ENCODE assay signal across 25 mouse cellular contexts in the genomic region with DNA sequence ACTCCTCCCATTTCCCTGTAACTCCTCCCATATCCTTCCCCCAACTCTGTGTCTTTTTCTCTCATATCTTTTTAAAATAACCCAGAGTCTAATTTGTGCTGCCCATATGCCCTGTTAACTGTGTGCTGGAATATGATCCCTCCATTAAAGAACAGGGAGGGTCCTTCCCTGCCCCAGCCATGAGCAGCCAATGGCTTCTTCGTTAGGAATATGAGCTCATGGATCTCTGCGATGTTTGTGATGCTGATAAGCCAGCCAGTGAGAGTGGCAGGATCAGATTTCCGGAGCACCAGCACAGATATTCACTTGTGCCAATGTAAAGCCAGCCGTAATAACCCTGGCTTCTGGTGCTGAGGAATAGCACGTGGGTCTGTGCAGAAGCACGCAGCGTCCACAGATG.
DNase-seq lines count a peak whose midpoint lies in the region; ATAC-seq lines count a peak whose summit lies in the region.
"Had no signal": no experiment of that assay in that cellular context is flagged by ENCODE, and none has a peak within 500 bp of the region (broad histone marks: within the 10 kb centered on the region; RNA-seq: fewer than 3 reads in every experiment).

No protein-coding gene starts in this region.

- WGBS in kidney, embryonic 14.5 days = 30% methylated on average over 7 of the region's 7 CpGs
- 17% methylated on average over 7 of the region's 7 CpGs for WGBS in lung, embryonic 16.5 days
- 49% methylated on average over 7 of the region's 7 CpGs for WGBS in embryonic facial prominence, embryonic 10.5 days

- no peak overlapping the region for H3K4me2 ChIP-seq in kidney, embryonic 14.5 days (replicated peaks; ENCODE audit: low read depth, low read length)
- no peak overlapping the region for H3K4me2 ChIP-seq in lung, embryonic 16.5 days (ENCODE audit: low read depth, low read length)
- H3K4me2 ChIP-seq: embryonic facial prominence, embryonic 15.5 days; hindbrain, embryonic 13.5 days; midbrain, embryonic 12.5 days; neural tube, embryonic 12.5 days had no signal

- no peaks in the 10 kb centered on the region for H3K36me3 ChIP-seq in kidney, embryonic 14.5 days (ENCODE audit: control insufficient read depth, insufficient read depth, low read length)
- H3K36me3 ChIP-seq in lung, embryonic 16.5 days (ENCODE audit: control insufficient read depth, insufficient read depth, low read length) = no peaks in the 10 kb centered on the region; the same call in 1 of the 2 replicates
- no peaks in the 10 kb centered on the region for H3K36me3 ChIP-seq in embryonic facial prominence, embryonic 10.5 days (replicated peaks)
- H3K36me3 ChIP-seq: embryonic facial prominence, embryonic 15.5 days; forebrain, embryonic 10.5 days; hindbrain, embryonic 13.5 days; midbrain, embryonic 12.5 days; neural tube, embryonic 12.5 days had no signal

- H3K9ac ChIP-seq in kidney, embryonic 14.5 days (ENCODE audit: low read depth, low read length) = no peak overlapping the region
- H3K9ac ChIP-seq in lung, embryonic 16.5 days (ENCODE audit: low read length) = no peak overlapping the region
- H3K9ac ChIP-seq: embryonic facial prominence, embryonic 15.5 days; forebrain, postnatal 0 days; hindbrain, embryonic 13.5 days; liver, embryonic 14.5 days; midbrain, embryonic 12.5 days; neural tube, embryonic 12.5 days had no signal

- H3K4me3 ChIP-seq in kidney, embryonic 14.5 days (ENCODE audit: low read length) = no peak overlapping the region
- H3K4me3 ChIP-seq in lung, embryonic 16.5 days (ENCODE audit: low read length) = no peak overlapping the region
- H3K4me3 ChIP-seq in embryonic facial prominence, embryonic 10.5 days = no peak overlapping the region
- H3K4me3 ChIP-seq: embryonic facial prominence, embryonic 15.5 days; forebrain, embryonic 10.5 days; hindbrain, embryonic 13.5 days; midbrain, embryonic 12.5 days; neural tube, embryonic 12.5 days had no signal

- no peaks in the 10 kb centered on the region for H3K27me3 ChIP-seq in kidney, embryonic 14.5 days (ENCODE audit: control insufficient read depth, insufficient read depth, low read length)
- no peaks in the 10 kb centered on the region for H3K27me3 ChIP-seq in lung, embryonic 16.5 days (ENCODE audit: control insufficient read depth, insufficient read depth, low read depth, low read length)
- no peaks in the 10 kb centered on the region for H3K27me3 ChIP-seq in embryonic facial prominence, embryonic 10.5 days (replicated peaks; ENCODE audit: low read depth, poor library complexity, severe bottlenecking)
- H3K27me3 ChIP-seq: embryonic facial prominence, embryonic 15.5 days; hindbrain, embryonic 13.5 days; midbrain, embryonic 12.5 days; neural tube, embryonic 12.5 days had no signal

- DNase-seq in kidney, adult 9 months = no peak
- DNase-seq in lung, postnatal 25 days (ENCODE audit: low spot score) = no peak
- peak; percentile 45 for DNase-seq in embryonic facial prominence, embryonic 10.5 days (ENCODE audit: low spot score)
- DNase-seq in mesoderm, embryonic 11.5 days (ENCODE audit: low read depth, low spot score) = peak; percentile 30
- DNase-seq in ovary, postnatal 36 days (ENCODE audit: low spot score) = no peak
- DNase-seq: adrenal gland, postnatal 36 days; B cell, adult 2 months; cerebellum, adult 18-20 months; cerebellum, postnatal 25 days; forebrain, postnatal 0 days; gastrocnemius, postnatal 36 days; heart, postnatal 14 days; kidney, postnatal 25 days; left cerebral cortex, postnatal 4 days; thymus, postnatal 4 days had no signal

- no peaks in the 10 kb centered on the region for H3K9me3 ChIP-seq in kidney, embryonic 14.5 days (ENCODE audit: control insufficient read depth, low read length)
- H3K9me3 ChIP-seq in lung, embryonic 16.5 days (ENCODE audit: control insufficient read depth, low read length) = no peaks in the 10 kb centered on the region
- H3K9me3 ChIP-seq in embryonic facial prominence, embryonic 10.5 days = no peaks in the 10 kb centered on the region
- H3K9me3 ChIP-seq: embryonic facial prominence, embryonic 15.5 days; forebrain, embryonic 10.5 days; hindbrain, embryonic 13.5 days; midbrain, embryonic 12.5 days; neural tube, embryonic 12.5 days had no signal

- peak; percentile 80 for ATAC-seq in kidney, embryonic 14.5 days (ENCODE audit: low FRiP score, low TSS enrichment)
- peak; percentile 70 for ATAC-seq in lung, embryonic 16.5 days (ENCODE audit: low read depth)
- ATAC-seq: forebrain, postnatal 0 days; inflammation-experienced regulatory T-cells, adult 6 months had no signal

- H3K4me1 ChIP-seq in kidney, embryonic 14.5 days (ENCODE audit: control insufficient read depth, insufficient read depth, low read length) = no peaks in the 10 kb centered on the region; the same call in 1 of the 2 replicates
- no peaks in the 10 kb centered on the region for H3K4me1 ChIP-seq in lung, embryonic 16.5 days (replicated peaks; ENCODE audit: control insufficient read depth, insufficient read depth, low read length)
- peaks cover 17% of the 10 kb centered on the region for H3K4me1 ChIP-seq in embryonic facial prominence, embryonic 10.5 days
- H3K4me1 ChIP-seq: midbrain, embryonic 12.5 days; neural tube, embryonic 12.5 days had no signal

- H3K27ac ChIP-seq in kidney, embryonic 14.5 days (ENCODE audit: low read depth, low read length) = no peak overlapping the region
- H3K27ac ChIP-seq in lung, embryonic 16.5 days (ENCODE audit: low read length) = no peak overlapping the region
- no peak overlapping the region for H3K27ac ChIP-seq in embryonic facial prominence, embryonic 10.5 days (replicated peaks)
- H3K27ac ChIP-seq: embryonic facial prominence, embryonic 15.5 days; forebrain, embryonic 10.5 days; hindbrain, embryonic 13.5 days; liver, embryonic 14.5 days; macrophage; midbrain, embryonic 12.5 days; neural tube, embryonic 12.5 days had no signal

Comparison
In these comparisons a context has a peak if more than half of its experiments do, and no peak if none do; other contexts are left out.
1. DNase-seq: peak in embryonic facial prominence, embryonic 10.5 days (single experiment) and mesoderm, embryonic 11.5 days (single experiment); none in kidney, adult 9 months (single experiment), lung, postnatal 25 days (single experiment) and ovary, postnatal 36 days (single experiment).